Mouse (Mus musculus) gastrocnemius, adult 18-20 months (tissue): ENCODE data around the gene Snrpf. TPM values are rescaled to one million over a fixed set of nuclear protein-coding genes. Genes with fewer than 3 reads are reported as not detected.
"Not testable (repeated sequence)": the region's sequence is repeated elsewhere in the genome, so short reads cannot be mapped to it uniquely, and the experiment has no call there.

Source experiments
- DNase-seq: peaks from one replicate; pipeline ENCODE4 v3.0.0; 2021; ENCODE audit warnings: low spot score
- total RNA-seq, 2 experiments: library from RNA; stranded (reverse); gene quantifications; 2 replicates each; pipeline ENCODE4 v1.2.3; 2021

Gene Snrpf
- total RNA-seq, 2 experiments from 2014 or later, result 6.8 to 7.5 TPM

GRCm38 (mm10) chr10:93577271-93577886 lies 12.1 kb downstream of the Snrpf start:
- peak; percentile 66 for DNase-seq

DNA sequence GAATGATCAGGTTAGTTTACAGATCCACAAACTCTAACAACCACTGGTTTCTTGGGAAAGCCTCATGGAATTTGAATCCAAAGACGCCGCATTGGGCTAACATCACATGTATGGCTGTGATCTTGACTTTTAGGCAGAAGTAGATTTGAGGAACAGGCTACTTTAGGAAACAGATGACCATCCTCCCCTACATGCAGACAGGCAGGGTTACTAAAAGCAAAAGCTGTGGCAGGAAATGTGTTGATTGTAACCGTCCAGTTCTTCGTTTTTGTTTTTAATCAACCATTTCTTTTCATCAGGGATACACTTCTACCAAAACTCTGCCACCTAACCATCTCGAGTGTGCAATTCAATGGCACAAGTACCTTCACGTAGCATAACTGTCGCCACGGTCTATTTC lies 13.5 kb downstream of the Snrpf start:
- DNase-seq, result no peak

DNA sequence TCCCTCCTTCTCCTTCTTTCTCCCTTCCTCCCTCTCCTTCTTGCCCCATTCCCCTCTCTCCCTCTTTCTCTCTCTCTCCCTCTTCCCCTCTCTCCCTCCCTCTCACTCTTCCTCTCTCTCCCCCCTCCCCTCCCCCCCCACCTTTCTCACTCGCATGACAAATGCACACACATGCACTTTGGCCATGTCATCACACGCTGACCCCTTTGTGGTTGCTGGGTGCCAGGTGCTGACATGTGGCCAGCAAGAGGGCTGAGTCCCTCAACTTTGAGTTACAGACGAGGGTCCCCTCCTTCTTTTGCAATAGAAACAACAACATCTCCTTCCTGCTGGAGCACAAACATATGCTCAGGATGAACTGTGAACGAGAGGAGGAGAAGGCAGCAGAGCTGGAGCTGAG lies 14.5 kb downstream of the Snrpf start:
- no peak for DNase-seq

- DNase-seq, result no peak
Observed at GRCm38 (mm10) chr10:93572209-93572608, 17.3 kb downstream of the Snrpf start.

GRCm38 (mm10) chr10:93568671-93569070 lies 20.8 kb downstream of the Snrpf start:
- DNase-seq, result no peak

DNA sequence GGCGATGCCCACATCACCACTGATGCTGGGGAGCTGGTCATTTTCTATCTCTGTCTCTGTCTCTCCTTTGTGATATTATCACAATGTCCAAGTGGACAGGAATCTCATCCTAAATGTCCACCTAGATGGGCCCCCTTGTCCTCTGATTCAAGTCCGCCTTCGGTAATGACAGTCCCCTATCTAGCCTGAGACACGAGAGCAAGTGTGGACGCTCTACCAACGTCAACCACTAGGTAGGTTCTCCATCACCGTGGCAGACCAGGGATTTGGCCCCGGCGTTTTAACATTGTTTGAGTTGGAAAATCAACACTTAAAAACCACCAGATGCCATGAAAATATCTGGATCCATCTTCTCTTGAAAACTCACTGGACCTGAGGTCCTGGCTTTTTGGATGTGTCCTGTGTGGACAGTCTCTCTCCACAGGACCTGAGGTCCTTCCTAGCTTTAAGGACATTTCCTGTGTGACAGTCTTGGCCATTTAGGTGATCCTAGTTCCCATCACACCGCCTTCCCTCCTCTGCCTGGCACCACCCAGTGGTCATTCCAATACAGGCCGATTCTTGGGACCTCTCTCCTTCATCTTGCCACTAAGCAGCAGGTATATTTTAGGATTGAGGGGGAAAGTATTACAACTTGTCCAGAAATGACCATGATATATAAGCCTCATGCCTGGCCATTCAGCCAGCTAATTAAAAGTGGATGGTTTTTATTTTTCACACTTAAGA lies 21.5 kb downstream of the Snrpf start:
- DNase-seq, result no peak

- DNase-seq, result no peak
Observed at GRCm38 (mm10) chr10:93567066-93567465, 22.4 kb downstream of the Snrpf start.

DNA sequence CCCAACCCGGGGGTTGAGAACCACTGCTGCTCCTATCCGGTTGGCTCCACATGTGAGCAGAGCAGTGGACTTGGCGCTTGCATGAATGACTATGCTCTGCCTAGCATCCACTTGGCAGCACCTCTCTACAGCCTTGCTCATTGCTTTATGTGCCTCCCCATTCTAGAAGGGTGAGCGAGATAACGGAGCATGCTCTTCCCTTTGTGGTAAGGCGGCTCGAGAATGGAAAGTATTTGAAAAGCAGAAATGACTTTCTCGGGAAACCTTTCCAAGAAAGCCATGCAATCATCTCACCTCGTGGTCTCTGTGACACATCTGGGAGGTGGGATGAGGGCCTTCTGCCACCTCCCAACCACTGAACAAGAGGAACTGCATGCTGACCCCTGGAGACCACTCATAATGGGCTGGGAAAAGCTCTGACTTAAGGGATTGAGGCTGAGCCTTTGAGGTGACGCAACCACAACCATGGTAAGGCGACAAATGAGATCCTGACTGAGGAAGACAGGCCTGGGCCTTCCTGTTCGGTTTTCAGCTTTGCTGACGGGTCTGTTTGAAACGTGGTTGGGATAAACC lies 24.9 kb downstream of the Snrpf start:
- no peak for DNase-seq

DNA sequence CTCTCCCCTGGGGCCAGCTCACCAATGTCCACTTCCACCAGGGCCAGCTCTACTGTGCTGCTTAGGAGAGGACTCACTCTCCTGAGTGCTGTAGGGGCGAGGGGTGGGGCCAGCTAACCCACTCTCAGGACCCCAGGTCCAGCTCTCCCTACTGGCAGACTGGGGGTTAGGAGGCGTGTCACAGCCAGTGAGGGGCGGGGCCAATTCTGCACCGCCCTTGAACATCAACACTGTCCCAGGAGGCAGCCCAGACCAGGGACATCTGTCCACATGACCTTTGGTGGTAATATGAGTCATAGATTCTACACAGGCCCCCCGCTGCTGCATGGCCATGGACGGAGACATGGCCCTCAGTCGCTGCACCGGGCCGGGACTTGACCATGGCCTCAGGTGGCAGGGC lies 29.7 kb downstream of the Snrpf start:
- DNase-seq, result no peak

DNA sequence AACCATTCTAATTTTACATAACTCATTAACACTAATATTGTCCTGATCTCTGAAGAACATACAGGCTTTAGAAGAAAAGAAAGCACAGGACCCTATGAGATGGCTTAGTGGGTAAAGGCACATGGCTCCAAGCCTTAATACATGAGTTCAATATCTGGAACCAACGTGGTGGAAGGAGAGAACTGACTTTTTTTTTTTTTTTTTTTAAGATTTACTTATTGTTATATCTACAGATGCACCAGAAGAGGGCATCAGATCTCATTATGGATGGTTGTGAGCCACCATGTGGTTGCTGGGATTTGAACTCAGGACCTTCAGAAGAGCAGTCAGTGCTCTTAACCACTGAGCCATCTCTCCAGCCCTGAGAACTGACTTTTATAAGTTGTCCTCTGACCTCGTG lies 31.5 kb downstream of the Snrpf start:
- DNase-seq, result not testable (repeated sequence)

DNA sequence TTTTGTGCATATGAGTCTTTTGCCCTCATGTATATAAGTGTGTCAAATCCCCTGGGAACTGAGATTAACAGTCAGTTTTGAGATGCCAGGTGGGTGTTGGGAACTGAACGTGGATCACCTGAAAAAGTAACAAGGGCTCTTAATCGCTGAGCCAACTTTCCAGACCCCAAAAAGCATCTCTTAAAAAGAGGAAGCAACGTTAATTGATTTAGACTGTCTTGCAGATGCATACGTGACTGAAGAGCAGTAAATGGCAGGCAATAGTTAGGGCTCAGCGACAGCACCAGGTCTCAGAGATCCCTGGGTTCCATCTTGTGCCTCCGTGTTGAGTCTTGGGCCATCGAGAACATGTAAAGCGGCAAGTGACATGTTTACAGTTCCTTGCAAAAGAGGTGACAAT lies 36.9 kb downstream of the Snrpf start:
- no peak for DNase-seq

DNA sequence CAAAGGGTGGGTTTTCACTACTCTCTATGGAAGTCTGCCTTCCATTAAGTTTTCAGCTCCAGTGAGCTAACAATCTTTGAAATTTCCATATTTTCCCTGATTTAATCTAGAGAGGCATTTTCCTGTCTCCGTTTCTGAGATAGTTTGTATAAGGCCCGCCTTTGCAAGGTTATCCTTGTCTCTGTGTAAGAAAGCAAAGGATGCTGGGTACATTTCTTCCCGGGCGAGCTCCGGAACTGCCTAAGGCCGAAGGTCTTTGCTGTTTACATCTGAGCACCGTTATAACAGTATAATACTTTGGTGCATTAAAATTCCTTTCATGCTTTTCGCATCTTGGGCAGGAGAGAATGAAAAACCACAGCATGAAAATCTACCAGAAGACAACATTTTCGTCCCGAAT lies 39.7 kb downstream of the Snrpf start:
- no peak for DNase-seq

GRCm38 (mm10) chr10:93548991-93549390 lies 40.5 kb downstream of the Snrpf start:
- DNase-seq, result peak; percentile 72

GRCm38 (mm10) chr10:93547741-93548270 lies 41.7 kb downstream of the Snrpf start:
- no peak for DNase-seq

GRCm38 (mm10) chr10:93544172-93544571 lies 45.3 kb downstream of the Snrpf start:
- no peak for DNase-seq

GRCm38 (mm10) chr10:93543176-93543575 lies 46.3 kb downstream of the Snrpf start:
- no peak for DNase-seq

- no peak for DNase-seq
Observed at GRCm38 (mm10) chr10:93542356-93542755, 47.1 kb downstream of the Snrpf start.

- no peak for DNase-seq
Observed at GRCm38 (mm10) chr10:93541585-93541984, 47.9 kb downstream of the Snrpf start.

DNA sequence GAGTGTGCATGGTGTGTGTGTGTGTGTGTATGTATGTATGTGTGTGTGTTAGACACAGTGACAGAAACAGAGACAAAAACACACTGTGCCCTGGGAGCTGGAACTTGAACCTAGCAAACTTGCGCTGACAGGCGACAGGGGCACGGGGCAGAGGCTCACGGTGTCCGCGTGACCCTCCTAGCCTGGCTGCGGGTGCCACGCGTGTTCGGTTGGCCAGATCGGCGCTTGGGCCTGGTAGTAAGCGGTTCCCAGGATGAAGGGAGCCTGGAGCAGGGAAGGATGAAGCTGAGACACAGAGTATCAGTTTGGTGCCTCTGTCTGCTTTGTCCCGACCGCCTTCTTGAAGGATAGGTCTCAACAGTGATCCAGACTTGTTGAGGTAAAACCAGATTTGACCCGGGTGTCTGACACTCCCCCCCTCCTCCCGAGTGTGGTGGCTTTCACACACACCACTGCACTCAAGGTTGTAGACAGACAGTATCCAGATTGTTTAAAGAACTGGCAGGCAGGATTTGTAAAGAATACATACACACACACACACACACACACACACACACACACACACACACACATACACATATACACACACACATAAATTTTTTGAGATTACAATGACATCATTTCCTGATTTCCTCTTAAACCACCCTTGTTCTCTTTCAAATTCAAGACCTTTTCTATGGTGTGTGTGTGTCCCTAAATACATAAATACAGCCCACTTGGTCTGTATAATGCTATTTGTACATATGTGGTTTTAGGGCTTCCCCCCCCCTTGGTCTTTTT lies 48.9 kb downstream of the Snrpf start, which contains the start of gene Ccdc38:
Gene Ccdc38 (plus strand): TSS at position 202 of the 780 bp plus-strand sequence.
- no peak for DNase-seq

DNA sequence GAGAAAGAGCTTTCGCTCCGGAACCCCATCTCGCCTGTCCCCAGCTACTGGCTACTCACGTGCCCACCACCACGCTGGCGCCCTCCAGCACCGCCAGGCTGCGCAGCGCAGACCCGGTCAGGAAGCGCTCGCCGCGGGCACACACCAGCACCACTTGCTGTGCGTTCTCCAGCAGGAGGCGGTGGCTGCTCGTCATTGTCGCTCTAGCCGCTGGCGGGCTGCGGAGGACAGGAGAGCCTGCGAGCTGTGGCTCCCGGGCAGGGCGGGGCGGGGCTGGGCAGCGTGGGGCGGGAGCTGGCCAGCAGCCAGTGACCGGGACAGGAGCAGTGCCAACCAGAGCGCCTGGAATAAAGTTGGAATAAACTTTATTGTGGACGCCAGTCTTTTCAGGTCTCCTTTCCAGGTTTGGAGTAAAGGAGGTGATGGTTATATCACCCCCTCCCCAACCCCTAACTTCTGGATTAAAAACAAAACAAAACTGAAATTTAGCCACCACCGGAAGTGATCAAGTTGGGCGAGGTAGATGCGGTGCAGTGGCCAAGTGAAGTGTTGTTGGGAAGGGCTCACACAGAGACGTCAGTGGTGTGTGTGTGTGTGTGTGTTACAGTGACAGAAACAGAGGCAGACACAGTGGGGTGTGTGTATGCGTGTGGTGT lies 49.6 kb downstream of the Snrpf start, which contains the start of gene Amdhd1:
Gene Amdhd1 (minus strand): TSS at position 259 of the 656 bp plus-strand sequence.
- peak; percentile 76 for DNase-seq

- DNase-seq, result no peak
Observed at GRCm38 (mm10) chr10:93538818-93539217, 50.7 kb downstream of the Snrpf start.
